Mouse (Mus musculus) intestine, embryonic 14.5 days (tissue): ENCODE data around the gene Bbs10. TPM values are rescaled to one million over a fixed set of nuclear protein-coding genes. Genes with fewer than 3 reads are reported as not detected.

ENCODE experiments used
- ATAC-seq: fragments of 200-750 bp; cut with Nextera tagmentation; replicated peaks from 2 replicates; pipeline ENCODE4 v1.8.0; 2017; ENCODE audit warnings: low read depth, moderate number of reproducible peaks, moderate TSS enrichment, moderate library complexity; ENCODE audit not compliant: low FRiP score, low TSS enrichment
- DNase-seq: peaks from one replicate; pipeline ENCODE4 v3.0.0-alpha.2; 2018; ENCODE audit warnings: low spot score
- H3K27ac ChIP-seq: fragments of 300-500 bp; sonication (generic); 2 replicates; pipeline ENCODE4 v1.5.1; 2014; ENCODE audit warnings: low read depth, mild to moderate bottlenecking, control low read depth
- H3K27me3 ChIP-seq: fragments of 300-500 bp; sonication (generic); replicated peaks from 2 replicates; pipeline ENCODE4 v1.6.1; 2014; ENCODE audit warnings: low read length, control low read depth; ENCODE audit not compliant: control insufficient read depth, insufficient read depth
- H3K36me3 ChIP-seq: fragments of 300-500 bp; sonication (generic); 2 replicates; pipeline ENCODE4 v1.6.1; 2014; ENCODE audit warnings: low read length, control low read depth; ENCODE audit not compliant: control insufficient read depth, insufficient read depth
- H3K4me1 ChIP-seq: fragments of 300-500 bp; sonication (generic); replicated peaks from 2 replicates; pipeline ENCODE4 v1.6.1; 2014; ENCODE audit warnings: low read length, control low read depth, mixed read lengths; ENCODE audit not compliant: control insufficient read depth, insufficient read depth
- H3K4me2 ChIP-seq: fragments of 300-500 bp; sonication (generic); 2 replicates; pipeline ENCODE4 v1.6.1; 2014; ENCODE audit warnings: low read length
- H3K4me3 ChIP-seq: fragments of 300-500 bp; sonication (generic); 2 replicates; pipeline ENCODE4 v1.5.1; 2014; ENCODE audit warnings: low read depth, low read length, control low read depth, mixed read lengths
- H3K9ac ChIP-seq: fragments of 300-500 bp; sonication (generic); 2 replicates; pipeline ENCODE4 v1.6.1; 2014; ENCODE audit warnings: mild to moderate bottlenecking, low read length
- H3K9me3 ChIP-seq: fragments of 300-500 bp; sonication (generic); 2 replicates; pipeline ENCODE4 v1.6.1; 2016; ENCODE audit warnings: low read length, control low read depth; ENCODE audit not compliant: control insufficient read depth
- WGBS: fragments of 180-500 bp; shearing (Covaris S2); extraction: QIAGEN DNeasy Blood & Tissue Kit; methylation state at CpG from one replicate; pipeline ENCODE4 v1.1.7; 2014; 5-methylcytosine and 5-hydroxymethylcytosine counted together
- polyA plus RNA-seq: library from polyadenylated mRNA; unstranded; fragments of >200 nt; fragmentation: Nextera tagmentation; extraction: Ambion mirVana; gene quantifications from 2 replicates; pipeline ENCODE4 v1.2.1, GENCODE M21; 2014

Gene Bbs10
- polyA plus RNA-seq, 1 experiment from 2014 or later: 4.6 TPM

GRCm38 (mm10) chr10:111273463-111274088, 24.9 kb upstream of the Bbs10 start:
- no peak for ATAC-seq
- Histone ChIP-seq H3K9ac (no peak overlapping the region), H3K4me1 (no peaks in the 10 kb centered on the region), H3K27me3 (no peaks in the 10 kb centered on the region), H3K27ac (no peak overlapping the region; the same call in 1 of the 2 replicates), H3K4me2 (no peak overlapping the region), H3K36me3 (peaks cover 24% of the 10 kb centered on the region), H3K9me3 (no peaks in the 10 kb centered on the region), H3K4me3 (no peak overlapping the region)
- no peak for DNase-seq
- 71% methylated on average over 5 of the region's 5 CpGs for WGBS

GRCm38 (mm10) chr10:111275822-111276221, 22.7 kb upstream of the Bbs10 start:
- H3K27ac ChIP-seq: no peak overlapping the region
- no peak overlapping the region for H3K4me2 ChIP-seq
- 82% methylated on average over 2 of the region's 2 CpGs for WGBS
- H3K9me3 ChIP-seq: no peaks in the 10 kb centered on the region
- no peak overlapping the region for H3K4me3 ChIP-seq
- no peaks in the 10 kb centered on the region for H3K27me3 ChIP-seq
- DNase-seq: no peak
- H3K36me3 ChIP-seq: peaks cover 27% of the 10 kb centered on the region
- ATAC-seq: no peak
- no peak overlapping the region for H3K9ac ChIP-seq
- no peaks in the 10 kb centered on the region for H3K4me1 ChIP-seq

- H3K9me3 ChIP-seq: no peaks in the 10 kb centered on the region
- no peak overlapping the region; the same call in 1 of the 2 replicates for H3K9ac ChIP-seq
- peaks cover 4% of the 10 kb centered on the region for H3K36me3 ChIP-seq
- H3K4me1 ChIP-seq: peaks cover 5% of the 10 kb centered on the region
- H3K27ac ChIP-seq: no peak overlapping the region
- peak overlapping the region; percentile 67; the same call in 1 of the 2 replicates for H3K4me3 ChIP-seq
- 41% methylated on average over 6 of the region's 6 CpGs for WGBS
- H3K4me2 ChIP-seq: peak overlapping the region; percentile 62
- no peak for ATAC-seq
- no peak for DNase-seq
- no peaks in the 10 kb centered on the region for H3K27me3 ChIP-seq
These were observed 848 bp upstream of the Bbs10 start for GRCm38 (mm10) chr10:111297631-111298030.

GRCm38 (mm10) chr10:111299591-111299990, 1.1 kb downstream of the Bbs10 start:
- no peak overlapping the region for H3K27ac ChIP-seq
- WGBS: 89% methylated on average over 6 of the region's 6 CpGs
- DNase-seq (no peak), ATAC-seq (no peak)
- H3K4me3 ChIP-seq: no peak overlapping the region
- no peaks in the 10 kb centered on the region for H3K36me3 ChIP-seq
- H3K27me3 ChIP-seq: no peaks in the 10 kb centered on the region
- peaks cover 5% of the 10 kb centered on the region for H3K4me1 ChIP-seq
- H3K4me2 ChIP-seq: no peak overlapping the region
- H3K9ac ChIP-seq: no peak overlapping the region
- no peaks in the 10 kb centered on the region for H3K9me3 ChIP-seq

- no peak overlapping the region for H3K27ac ChIP-seq
- no peak overlapping the region for H3K4me3 ChIP-seq
- no peaks in the 10 kb centered on the region for H3K36me3 ChIP-seq
- no peaks in the 10 kb centered on the region for H3K27me3 ChIP-seq
- DNase-seq (no peak), ATAC-seq (no peak)
- H3K4me1 ChIP-seq: peaks cover 5% of the 10 kb centered on the region
- no peak overlapping the region for H3K4me2 ChIP-seq
- no peak overlapping the region for H3K9ac ChIP-seq
- 92% methylated on average over 5 of the region's 5 CpGs for WGBS
- H3K9me3 ChIP-seq: no peaks in the 10 kb centered on the region
These were observed 2.6 kb downstream of the Bbs10 start for GRCm38 (mm10) chr10:111301041-111301440.

- no peaks in the 10 kb centered on the region for H3K9me3 ChIP-seq
- DNase-seq (no peak), ATAC-seq (no peak)
- no peak overlapping the region for H3K9ac ChIP-seq
- no peaks in the 10 kb centered on the region for H3K36me3 ChIP-seq
- H3K27me3 ChIP-seq: no peaks in the 10 kb centered on the region
- H3K4me1 ChIP-seq: peaks cover 5% of the 10 kb centered on the region
- 87% methylated on average over 6 of the region's 6 CpGs for whole genome bisulfite sequencing
- H3K4me3 ChIP-seq: no peak overlapping the region
- H3K27ac ChIP-seq: no peak overlapping the region
- H3K4me2 ChIP-seq: no peak overlapping the region
These were observed 4.0 kb downstream of the Bbs10 start for GRCm38 (mm10) chr10:111302486-111302885.

- H3K4me1 ChIP-seq: no peaks in the 10 kb centered on the region
- no peak overlapping the region for H3K4me2 ChIP-seq
- WGBS: 89% methylated on average over 13 of the region's 13 CpGs
- no peak overlapping the region for H3K4me3 ChIP-seq
- DNase-seq (no peak), ATAC-seq (no peak)
- H3K36me3 ChIP-seq: no peaks in the 10 kb centered on the region
- H3K27me3 ChIP-seq: no peaks in the 10 kb centered on the region
- no peak overlapping the region for H3K27ac ChIP-seq
- no peaks in the 10 kb centered on the region for H3K9me3 ChIP-seq
- H3K9ac ChIP-seq: no peak overlapping the region
These were observed 10.5 kb downstream of the Bbs10 start for GRCm38 (mm10) chr10:111308850-111309501.

- Histone ChIP-seq H3K9me3 (no peaks in the 10 kb centered on the region), H3K4me2 (no peak overlapping the region), H3K4me3 (no peak overlapping the region), H3K36me3 (no peaks in the 10 kb centered on the region), H3K27ac (no peak overlapping the region), H3K4me1 (no peaks in the 10 kb centered on the region), H3K9ac (no peak overlapping the region), H3K27me3 (no peaks in the 10 kb centered on the region)
- WGBS: 52% methylated on average over 6 of the region's 6 CpGs
- peak; percentile 41 for DNase-seq
- ATAC-seq: no peak
These were observed 14.8 kb downstream of the Bbs10 start for GRCm38 (mm10) chr10:111313282-111313681.
